8 mouse cellular contexts compared by ENCODE assay signal in the genomic region with DNA sequence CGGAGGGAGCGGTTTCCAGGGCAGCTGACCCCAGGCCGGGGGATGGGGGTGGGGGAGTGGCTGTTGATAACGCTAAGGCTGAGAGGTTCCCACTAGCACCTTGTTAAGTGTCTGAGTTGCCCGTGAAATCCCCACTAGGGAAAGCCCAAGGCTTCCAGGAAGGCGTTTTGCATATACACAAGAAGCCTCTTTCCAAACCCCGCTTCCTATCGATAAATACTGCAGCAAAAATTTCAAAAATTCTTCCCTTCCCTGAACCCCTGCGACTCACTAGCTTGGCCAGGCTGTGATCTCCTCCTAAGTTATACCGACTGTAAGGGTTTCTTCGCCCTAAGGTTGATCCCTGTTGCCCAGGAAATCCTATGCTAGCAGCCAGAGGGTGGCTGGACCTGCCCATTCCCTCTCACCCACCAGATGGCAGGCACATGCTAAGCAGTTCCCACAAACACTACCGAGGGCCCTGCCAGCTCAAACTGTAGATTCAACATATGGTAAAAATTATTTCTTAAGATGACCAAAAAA. TPM values are rescaled to one million over a fixed set of nuclear protein-coding genes. Genes with fewer than 3 reads are reported as not detected.
A peak's percentile ranks its signal among the peaks of the same experiment; 100 is the strongest.
DNase-seq lines count a peak whose midpoint lies in the region; ATAC-seq lines count a peak whose summit lies in the region.

No protein-coding gene starts in this region.

- H3K4me2 ChIP-seq in forebrain, embryonic 16.5 days (ENCODE audit: low read length) = peak overlapping the region; percentile 41
- peak overlapping the region; percentile 52 for H3K4me2 ChIP-seq in hindbrain, embryonic 14.5 days (replicated peaks)

- peak overlapping the region; percentile 29 for H3K4me3 ChIP-seq in forebrain, embryonic 16.5 days (replicated peaks; ENCODE audit: low read length)
- peak overlapping the region; percentile 21; the same call in 1 of the 2 replicates for H3K4me3 ChIP-seq in hindbrain, embryonic 14.5 days (replicated peaks; ENCODE audit: low read length)

- no peaks in the 10 kb centered on the region for H3K36me3 ChIP-seq in forebrain, embryonic 16.5 days (ENCODE audit: control insufficient read depth, insufficient read depth)
- H3K36me3 ChIP-seq in hindbrain, embryonic 14.5 days (replicated peaks; ENCODE audit: control insufficient read depth, insufficient read depth) = 0 out of 2 replicates have a peak, but pooled peaks cover 9% of the 10 kb centered on the region

- peak; percentile 82 for ATAC-seq in forebrain, embryonic 16.5 days
- ATAC-seq in hindbrain, embryonic 14.5 days (ENCODE audit: low FRiP score) = peak; percentile 82

- no peaks in the 10 kb centered on the region for H3K27me3 ChIP-seq in forebrain, embryonic 16.5 days (replicated peaks; ENCODE audit: control insufficient read depth, insufficient read depth, low read length)
- H3K27me3 ChIP-seq in hindbrain, embryonic 14.5 days (ENCODE audit: control insufficient read depth, insufficient read depth, low read length) = no peaks in the 10 kb centered on the region

- peaks cover 22% of the 10 kb centered on the region for H3K4me1 ChIP-seq in forebrain, embryonic 16.5 days (replicated peaks; ENCODE audit: control insufficient read depth, insufficient read depth, low read length)
- peaks cover 9% of the 10 kb centered on the region for H3K4me1 ChIP-seq in hindbrain, embryonic 14.5 days (replicated peaks; ENCODE audit: control insufficient read depth, insufficient read depth, low read length)

- H3K27ac ChIP-seq in forebrain, embryonic 16.5 days (ENCODE audit: low read length) = peak overlapping the region; percentile 88
- peak overlapping the region; percentile 62 for H3K27ac ChIP-seq in hindbrain, embryonic 14.5 days

- 21% methylated on average over 12 of the region's 12 CpGs for whole genome bisulfite sequencing in forebrain, embryonic 16.5 days
- WGBS in hindbrain, embryonic 14.5 days = 27% methylated on average over 12 of the region's 12 CpGs

- DNase-seq in Muller cell, postnatal 12 days (ENCODE audit: inconsistent ontology term) = peak; percentile 49
- peak; percentile 71 for DNase-seq in cerebellum, adult 11 months
- DNase-seq in hindbrain, embryonic 14.5 days (ENCODE audit: low spot score) = peak; percentile 61
- peak; percentile 35 to 72 for DNase-seq in left cerebral cortex, adult 8-10 months (ENCODE audit: low spot score in 2 of 2)
- peak; percentile 69 to 70 for DNase-seq in lung, postnatal 4 days
- peak; percentile 70 for DNase-seq in right cerebral cortex, adult 18-20 months
- DNase-seq in gastrocnemius, postnatal 25 days = no peak

- H3K9ac ChIP-seq in forebrain, embryonic 16.5 days (replicated peaks; ENCODE audit: low read depth, low read length) = peak overlapping the region; percentile 41
- peak overlapping the region; percentile 41 for H3K9ac ChIP-seq in hindbrain, embryonic 14.5 days

- no peaks in the 10 kb centered on the region for H3K9me3 ChIP-seq in forebrain, embryonic 16.5 days (ENCODE audit: control insufficient read depth, low read length)
- no peaks in the 10 kb centered on the region for H3K9me3 ChIP-seq in hindbrain, embryonic 14.5 days (ENCODE audit: control insufficient read depth, low read length)

RNA-seq across cellular contexts. Expression of a gene that starts 43.6 kb away (rescaled TPM):
- polyA plus RNA-seq in forebrain, embryonic 16.5 days (2015; fragmentation: Nextera tagmentation; extraction: Ambion mirVana) = 3,453 and 3,528 TPM in 2 replicates
- polyA plus RNA-seq in hindbrain, embryonic 14.5 days (2014; fragmentation: Nextera tagmentation; extraction: Ambion mirVana) = 2,885 and 3,458 TPM in 2 replicates
- total RNA-seq in left cerebral cortex, adult 8-10 months (2022) = 1,000 to 10,000 TPM; 1,516 to 1,907 (median 1,709) TPM
- 1,000 to 10,000 TPM; 1,183 to 1,197 TPM for total RNA-seq in gastrocnemius, postnatal 25 days (2021)
